Mouse (Mus musculus): Measurements from ENCODE around the gene Cmtm4. TPM values are rescaled to one million over a fixed set of nuclear protein-coding genes. Genes with fewer than 3 reads are reported as not detected.

Cmtm4 gene
- polyA plus RNA-seq, 1 experiment, result 31.1 TPM

DNA sequence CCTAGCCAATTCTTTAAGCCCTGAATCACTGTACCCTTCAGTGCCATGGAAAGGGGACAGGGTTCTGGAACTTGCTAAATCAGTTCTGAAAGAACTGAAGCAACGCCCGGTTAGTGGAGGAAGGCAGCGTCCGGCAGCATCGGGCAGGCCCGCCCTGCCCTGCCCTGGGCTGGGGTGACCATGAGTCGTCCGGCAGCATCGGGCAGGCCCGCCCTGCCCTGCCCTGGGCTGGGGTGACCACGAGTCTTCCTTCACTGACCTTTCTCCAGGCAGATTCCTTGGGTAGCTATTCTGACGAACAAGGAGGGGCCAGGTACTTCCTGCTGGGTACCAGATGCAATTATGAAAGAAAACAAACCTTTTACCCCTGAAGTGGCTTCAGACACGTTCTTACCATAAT lies 45.6 kb downstream of the Cmtm4 start:
- TF ChIP-seq CTCF (IDR thresholded peaks at IDR 0.05; ENCODE audit: borderline replicate concordance, insufficient read depth, low read depth, low read length) (no peak), POLR2A (IDR thresholded peaks at IDR 0.05; ENCODE audit: borderline replicate concordance, insufficient read depth, low read length) (no peak)
- 86% methylated on average over 13 of the region's 13 CpGs for WGBS
- Histone ChIP-seq H3K27me3 (ENCODE audit: control insufficient read depth, insufficient read depth, low read length) (no peaks in the 10 kb centered on the region), H3K4me1 (ENCODE audit: control insufficient read depth, insufficient read depth, low read length) (no peaks in the 10 kb centered on the region), H3K27ac (ENCODE audit: insufficient read depth, low read length) (no peak overlapping the region), H3K4me3 (replicated peaks; ENCODE audit: insufficient read depth, low read depth, low read length) (no peak overlapping the region)
- DNase-seq, result no peak

- Histone ChIP-seq H3K4me3 (replicated peaks; ENCODE audit: insufficient read depth, low read depth, low read length) (no peak overlapping the region), H3K27me3 (ENCODE audit: control insufficient read depth, insufficient read depth, low read length) (no peaks in the 10 kb centered on the region), H3K27ac (ENCODE audit: insufficient read depth, low read length) (no peak overlapping the region), H3K4me1 (ENCODE audit: control insufficient read depth, insufficient read depth, low read length) (no peaks in the 10 kb centered on the region; the same call in 1 of the 2 replicates)
- DNase-seq, result no peak
- no peak for TF ChIP-seq POLR2A (IDR thresholded peaks at IDR 0.05; ENCODE audit: borderline replicate concordance, insufficient read depth, low read length)
- TF ChIP-seq CTCF (IDR thresholded peaks at IDR 0.05; ENCODE audit: borderline replicate concordance, insufficient read depth, low read depth, low read length), result no peak
- WGBS, result 36% methylated on average over 5 of the region's 5 CpGs
Observed at GRCm38 (mm10) chr8:104348971-104349370, 46.6 kb downstream of the Cmtm4 start.

GRCm38 (mm10) chr8:104346706-104347105 lies 48.9 kb downstream of the Cmtm4 start:
- WGBS, result 49% methylated on average over 12 of the region's 12 CpGs
- H3K4me3 ChIP-seq (replicated peaks; ENCODE audit: insufficient read depth, low read depth, low read length), result no peak overlapping the region
- no peak for DNase-seq
- H3K4me1 ChIP-seq (ENCODE audit: control insufficient read depth, insufficient read depth, low read length), result no peaks in the 10 kb centered on the region; the same call in 1 of the 2 replicates
- H3K27me3 ChIP-seq (ENCODE audit: control insufficient read depth, insufficient read depth, low read length), result no peaks in the 10 kb centered on the region
- TF ChIP-seq CTCF (IDR thresholded peaks at IDR 0.05; ENCODE audit: borderline replicate concordance, insufficient read depth, low read depth, low read length), result no peak
- no peak for TF ChIP-seq POLR2A (IDR thresholded peaks at IDR 0.05; ENCODE audit: borderline replicate concordance, insufficient read depth, low read length)
- H3K27ac ChIP-seq (ENCODE audit: insufficient read depth, low read length), result no peak overlapping the region

DNA sequence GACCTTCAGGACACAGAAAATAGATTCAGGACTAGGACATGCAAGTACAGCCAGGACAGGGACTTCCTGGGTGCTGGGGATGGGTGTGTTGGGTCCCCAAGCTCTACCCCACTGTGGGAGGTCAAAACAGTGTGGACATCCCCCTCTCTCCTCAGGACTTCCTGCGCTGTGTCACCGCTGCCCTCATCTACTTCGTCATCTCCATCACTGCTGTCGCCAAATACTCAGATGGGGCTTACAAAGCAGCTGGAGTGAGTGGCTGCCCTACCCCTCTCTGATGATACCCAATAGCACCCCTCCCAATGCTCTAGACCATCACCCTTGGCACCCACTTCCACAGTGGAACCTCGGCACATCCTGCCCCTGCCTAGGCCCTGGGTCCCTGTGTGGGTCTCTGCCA lies 51.0 kb downstream of the Cmtm4 start:
- TF ChIP-seq CTCF (IDR thresholded peaks at IDR 0.05; ENCODE audit: borderline replicate concordance, insufficient read depth, low read depth, low read length) (no peak), POLR2A (IDR thresholded peaks at IDR 0.05; ENCODE audit: borderline replicate concordance, insufficient read depth, low read length) (no peak)
- Histone ChIP-seq H3K4me1 (ENCODE audit: control insufficient read depth, insufficient read depth, low read length) (peaks cover 8% of the 10 kb centered on the region; the same call in 1 of the 2 replicates), H3K27me3 (ENCODE audit: control insufficient read depth, insufficient read depth, low read length) (no peaks in the 10 kb centered on the region), H3K4me3 (replicated peaks; ENCODE audit: insufficient read depth, low read depth, low read length) (no peak overlapping the region), H3K27ac (ENCODE audit: insufficient read depth, low read length) (no peak overlapping the region)
- 87% methylated on average over 5 of the region's 5 CpGs for WGBS
- DNase-seq, result no peak

DNA sequence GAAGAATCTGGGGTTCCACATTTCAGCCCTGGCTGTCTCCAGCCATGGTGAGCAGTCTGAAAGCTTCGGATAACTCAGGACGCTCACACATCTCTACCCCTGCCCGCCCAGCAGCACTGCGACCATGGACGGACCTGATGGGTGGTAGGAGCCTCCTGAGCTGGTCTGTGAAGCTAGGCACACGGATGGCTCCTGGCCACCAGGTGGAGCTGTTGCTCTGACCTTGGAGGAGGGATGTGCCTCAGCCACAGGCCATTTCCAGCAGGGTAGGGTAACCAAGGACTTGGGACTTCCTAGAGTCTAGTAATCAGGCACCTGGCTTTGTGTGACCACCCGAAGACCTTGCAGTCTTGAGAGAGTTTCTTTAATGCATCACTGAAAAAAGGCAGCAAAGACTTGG lies 51.6 kb downstream of the Cmtm4 start:
- H3K27me3 ChIP-seq (ENCODE audit: control insufficient read depth, insufficient read depth, low read length), result no peaks in the 10 kb centered on the region
- DNase-seq, result peak; percentile 85 to 93
- peaks cover 8% of the 10 kb centered on the region; the same call in 1 of the 2 replicates for H3K4me1 ChIP-seq (ENCODE audit: control insufficient read depth, insufficient read depth, low read length)
- WGBS, result 10% methylated on average over 7 of the region's 7 CpGs
- TF ChIP-seq CTCF (IDR thresholded peaks at IDR 0.05; ENCODE audit: borderline replicate concordance, insufficient read depth, low read depth, low read length) (peak; percentile 100), POLR2A (IDR thresholded peaks at IDR 0.05; ENCODE audit: borderline replicate concordance, insufficient read depth, low read length) (no peak)
- no peak overlapping the region for H3K27ac ChIP-seq (ENCODE audit: insufficient read depth, low read length)
- no peak overlapping the region for H3K4me3 ChIP-seq (replicated peaks; ENCODE audit: insufficient read depth, low read depth, low read length)

DNA sequence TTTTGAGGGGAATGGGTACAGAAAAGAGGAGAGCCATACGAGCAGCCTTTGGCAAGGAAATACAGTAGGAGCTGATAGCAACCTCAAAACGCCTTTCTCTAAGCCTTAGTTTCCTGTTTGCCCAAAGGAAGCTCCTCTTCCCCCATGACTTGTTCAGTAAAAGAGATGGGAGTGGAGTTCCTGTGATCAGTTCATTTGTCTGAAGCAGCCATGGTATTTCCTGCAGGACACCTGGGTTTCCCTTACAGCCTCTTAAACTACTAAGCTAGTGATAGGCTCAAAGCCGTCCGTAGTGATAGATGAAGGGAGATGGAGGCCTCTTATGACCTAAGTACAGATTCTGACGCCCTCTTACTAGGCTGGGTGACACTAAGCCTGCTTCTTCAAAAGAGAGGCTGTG lies 53.2 kb downstream of the Cmtm4 start:
- TF ChIP-seq POLR2A (IDR thresholded peaks at IDR 0.05; ENCODE audit: borderline replicate concordance, insufficient read depth, low read length) (no peak), CTCF (IDR thresholded peaks at IDR 0.05; ENCODE audit: borderline replicate concordance, insufficient read depth, low read depth, low read length) (no peak)
- no peak for DNase-seq
- no peaks in the 10 kb centered on the region for H3K27me3 ChIP-seq (ENCODE audit: control insufficient read depth, insufficient read depth, low read length)
- H3K27ac ChIP-seq (ENCODE audit: insufficient read depth, low read length), result no peak overlapping the region
- no peak overlapping the region for H3K4me3 ChIP-seq (replicated peaks; ENCODE audit: insufficient read depth, low read depth, low read length)
- WGBS, result 93% methylated on average over 5 of the region's 5 CpGs
- H3K4me1 ChIP-seq (ENCODE audit: control insufficient read depth, insufficient read depth, low read length), result peaks cover 8% of the 10 kb centered on the region; the same call in 1 of the 2 replicates

GRCm38 (mm10) chr8:104341678-104342077 lies 53.9 kb downstream of the Cmtm4 start:
- no peak overlapping the region for H3K4me3 ChIP-seq (replicated peaks; ENCODE audit: insufficient read depth, low read depth, low read length)
- TF ChIP-seq POLR2A (IDR thresholded peaks at IDR 0.05; ENCODE audit: borderline replicate concordance, insufficient read depth, low read length), result no peak
- TF ChIP-seq CTCF (IDR thresholded peaks at IDR 0.05; ENCODE audit: borderline replicate concordance, insufficient read depth, low read depth, low read length), result no peak
- no peak overlapping the region for H3K27ac ChIP-seq (ENCODE audit: insufficient read depth, low read length)
- WGBS, result 54% methylated on average over 6 of the region's 6 CpGs
- peaks cover 8% of the 10 kb centered on the region; the same call in 1 of the 2 replicates for H3K4me1 ChIP-seq (ENCODE audit: control insufficient read depth, insufficient read depth, low read length)
- no peak for DNase-seq
- no peaks in the 10 kb centered on the region for H3K27me3 ChIP-seq (ENCODE audit: control insufficient read depth, insufficient read depth, low read length)

GRCm38 (mm10) chr8:104341106-104341561 lies 54.5 kb downstream of the Cmtm4 start:
- peak in 1 of 2 experiments; percentile 24 for DNase-seq
- peaks cover 8% of the 10 kb centered on the region; the same call in 1 of the 2 replicates for H3K4me1 ChIP-seq (ENCODE audit: control insufficient read depth, insufficient read depth, low read length)
- H3K27ac ChIP-seq (ENCODE audit: insufficient read depth, low read length), result no peak overlapping the region
- TF ChIP-seq POLR2A (IDR thresholded peaks at IDR 0.05; ENCODE audit: borderline replicate concordance, insufficient read depth, low read length) (no peak), CTCF (IDR thresholded peaks at IDR 0.05; ENCODE audit: borderline replicate concordance, insufficient read depth, low read depth, low read length) (no peak)
- 3% methylated on average over 24 of the region's 24 CpGs for WGBS
- peak overlapping the region; percentile 61 for H3K4me3 ChIP-seq (replicated peaks; ENCODE audit: insufficient read depth, low read depth, low read length)
- no peaks in the 10 kb centered on the region for H3K27me3 ChIP-seq (ENCODE audit: control insufficient read depth, insufficient read depth, low read length)
